Mouse (Mus musculus): ENCODE data around the gene Eif4a3.

The Eif4a3 gene

GRCm38 (mm10) chr11:119299391-119300245, at the start of gene Eif4a3:
Gene Eif4a3, minus strand, starts transcription at chr11:119300089.
- peak; percentile 99 for DNase-seq (ENCODE audit: low spot score)

- no peak for DNase-seq (ENCODE audit: low spot score)
Observed at GRCm38 (mm10) chr11:119347125-119347524, 47.2 kb upstream of the Eif4a3 start.

- DNase-seq (ENCODE audit: low spot score) = no peak
Observed at GRCm38 (mm10) chr11:119344865-119345264, 45.0 kb upstream of the Eif4a3 start.

GRCm38 (mm10) chr11:119344178-119344577, 44.3 kb upstream of the Eif4a3 start:
- no peak for DNase-seq (ENCODE audit: low spot score)

GRCm38 (mm10) chr11:119339637-119340036, 39.7 kb upstream of the Eif4a3 start:
- DNase-seq (ENCODE audit: low spot score) = peak; percentile 80

- no peak for DNase-seq (ENCODE audit: low spot score)
Observed at GRCm38 (mm10) chr11:119339179-119339578, 39.3 kb upstream of the Eif4a3 start.

- peak; percentile 66 for DNase-seq (ENCODE audit: low spot score)
Observed at GRCm38 (mm10) chr11:119338271-119339059, 38.6 kb upstream of the Eif4a3 start.

GRCm38 (mm10) chr11:119331970-119332369, 32.1 kb upstream of the Eif4a3 start:
- DNase-seq (ENCODE audit: low spot score) = no peak

- DNase-seq (ENCODE audit: low spot score) = no peak
Observed at GRCm38 (mm10) chr11:119330592-119330991, 30.7 kb upstream of the Eif4a3 start.

GRCm38 (mm10) chr11:119325068-119325467, 25.2 kb upstream of the Eif4a3 start:
- DNase-seq (ENCODE audit: low spot score) = no peak

GRCm38 (mm10) chr11:119322521-119322920, 22.6 kb upstream of the Eif4a3 start:
- no peak for DNase-seq (ENCODE audit: low spot score)

GRCm38 (mm10) chr11:119316720-119317119, 16.8 kb upstream of the Eif4a3 start:
- peak; percentile 47 for DNase-seq (ENCODE audit: low spot score)

GRCm38 (mm10) chr11:119314252-119314936, 14.5 kb upstream of the Eif4a3 start:
- no peak for DNase-seq (ENCODE audit: low spot score)

- DNase-seq (ENCODE audit: low spot score) = no peak
Observed at GRCm38 (mm10) chr11:119310621-119311020, 10.7 kb upstream of the Eif4a3 start.

GRCm38 (mm10) chr11:119307916-119308315, 8.0 kb upstream of the Eif4a3 start:
- no peak for DNase-seq (ENCODE audit: low spot score)

GRCm38 (mm10) chr11:119307658-119307867, 7.7 kb upstream of the Eif4a3 start, which contains the start of gene Card14:
Gene Card14, plus strand, starts transcription at chr11:119307768.
- no peak for DNase-seq (ENCODE audit: low spot score)

GRCm38 (mm10) chr11:119306762-119307657, 7.1 kb upstream of the Eif4a3 start:
- DNase-seq (ENCODE audit: low spot score) = no peak

GRCm38 (mm10) chr11:119304904-119305712, 5.2 kb upstream of the Eif4a3 start:
- DNase-seq (ENCODE audit: low spot score) = peak; percentile 70

GRCm38 (mm10) chr11:119300986-119301385, 1.1 kb upstream of the Eif4a3 start:
- no peak for DNase-seq (ENCODE audit: low spot score)

- DNase-seq (ENCODE audit: low spot score) = no peak
Observed at GRCm38 (mm10) chr11:119300246-119300935, 502 bp upstream of the Eif4a3 start.
